Mouse (Mus musculus): ENCODE measurements around the gene Nck2. TPM values are rescaled to one million over a fixed set of nuclear protein-coding genes. Genes with fewer than 3 reads are reported as not detected.

Nck2 gene
- polyA plus RNA-seq, 1 experiment from 2014 or later = 43.0 TPM

DNA sequence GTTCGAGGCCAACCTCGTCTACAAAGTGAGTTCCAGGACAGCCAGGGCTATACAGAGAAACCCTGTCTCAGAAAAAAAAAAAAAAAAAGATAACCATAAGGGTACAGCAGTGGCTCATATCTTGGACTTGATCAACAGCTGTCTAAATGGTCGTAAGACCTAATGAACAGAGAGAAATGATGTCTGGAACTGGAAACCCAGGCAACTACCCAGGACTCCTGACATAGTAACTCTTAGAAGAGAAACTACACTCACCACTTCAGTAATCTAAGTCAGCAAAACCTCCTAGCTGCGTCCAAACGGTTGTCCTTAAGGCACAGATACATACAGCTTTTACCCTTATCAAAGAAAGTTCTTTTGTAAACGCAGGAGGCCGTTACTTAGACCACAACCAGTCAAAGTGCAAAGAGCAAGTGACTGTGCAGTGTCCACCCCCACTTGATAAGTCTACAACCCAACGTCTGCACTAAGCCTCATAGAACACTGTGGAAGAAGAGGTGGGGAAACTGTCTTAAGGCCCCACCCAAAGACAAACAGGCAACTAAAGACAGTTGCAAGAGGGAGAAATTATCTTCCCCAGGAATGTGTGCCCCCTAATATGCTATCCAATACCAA is 44.7 kb upstream of the Nck2 start:
- WGBS = 74% methylated on average over 8 of the region's 8 CpGs
- ATAC-seq (replicated peaks; ENCODE audit: low FRiP score, low read depth) (no peak), DNase-seq (ENCODE audit: low spot score) (no peak)
- TF ChIP-seq CTCF (IDR thresholded peaks at IDR 0.05; ENCODE audit: low read depth) = no peak
- Histone ChIP-seq H3K9me3 (replicated peaks; ENCODE audit: low read length) (no peaks in the 10 kb centered on the region), H3K27me3 (ENCODE audit: insufficient read depth, low read length) (no peaks in the 10 kb centered on the region), H3K4me2 (ENCODE audit: low read length) (no peak overlapping the region), H3K36me3 (ENCODE audit: insufficient read depth, low read length) (no peaks in the 10 kb centered on the region), H3K4me1 (replicated peaks; ENCODE audit: insufficient read depth, low read length) (no peaks in the 10 kb centered on the region), H3K9ac (ENCODE audit: low read depth, low read length) (no peak overlapping the region), H3K27ac (no peak overlapping the region), H3K4me3 (replicated peaks; ENCODE audit: low read depth, low read length) (no peak overlapping the region)

DNA sequence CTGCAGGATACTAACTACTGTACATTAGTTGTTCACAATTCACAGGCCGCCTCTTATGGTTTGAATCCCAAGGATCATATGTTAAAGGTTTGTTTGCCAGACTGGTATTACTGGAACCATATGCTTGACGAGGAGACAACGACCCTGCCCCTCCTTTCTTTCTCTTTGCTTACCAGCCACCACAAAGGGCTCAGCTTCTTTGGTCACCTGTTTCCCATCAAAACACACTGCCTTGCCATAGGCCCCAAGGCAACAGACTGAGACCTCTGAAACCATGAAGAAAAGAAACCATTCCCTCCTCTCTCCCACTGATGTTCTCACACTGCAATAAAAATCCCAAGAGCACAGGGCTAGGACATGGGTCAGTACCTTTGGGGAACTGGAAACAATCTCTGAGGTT is 43.7 kb upstream of the Nck2 start:
- H3K4me3 ChIP-seq (replicated peaks; ENCODE audit: low read depth, low read length) = no peak overlapping the region
- H3K36me3 ChIP-seq (ENCODE audit: insufficient read depth, low read length) = no peaks in the 10 kb centered on the region
- H3K4me1 ChIP-seq (replicated peaks; ENCODE audit: insufficient read depth, low read length) = no peaks in the 10 kb centered on the region
- H3K27me3 ChIP-seq (ENCODE audit: insufficient read depth, low read length) = no peaks in the 10 kb centered on the region
- no peak for ATAC-seq (replicated peaks; ENCODE audit: low FRiP score, low read depth)
- no peak overlapping the region for H3K9ac ChIP-seq (ENCODE audit: low read depth, low read length)
- TF ChIP-seq CTCF (IDR thresholded peaks at IDR 0.05; ENCODE audit: low read depth) = no peak
- no peak overlapping the region for H3K4me2 ChIP-seq (ENCODE audit: low read length)
- H3K27ac ChIP-seq = no peak overlapping the region
- H3K9me3 ChIP-seq (replicated peaks; ENCODE audit: low read length) = no peaks in the 10 kb centered on the region
- 78% methylated on average over 3 of the region's 3 CpGs for WGBS
- no peak for DNase-seq (ENCODE audit: low spot score)

DNA sequence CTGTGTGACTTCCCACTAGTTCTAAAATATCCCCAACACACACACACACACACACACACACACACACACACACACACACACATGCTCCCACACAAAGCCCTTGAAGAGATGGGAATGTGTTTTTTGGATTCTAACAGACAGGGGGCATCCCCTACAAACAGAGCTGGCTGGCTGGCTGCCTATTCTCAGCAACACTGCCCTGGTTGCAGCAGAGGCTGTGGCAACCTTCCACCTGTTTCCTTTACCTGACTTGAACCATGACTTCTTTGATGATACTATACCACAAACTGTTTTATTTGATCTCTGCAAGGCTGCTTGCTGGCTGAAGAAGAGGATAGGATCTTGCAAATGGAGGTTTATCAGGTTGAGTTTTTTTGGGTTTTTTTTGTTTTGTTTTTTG is 41.0 kb upstream of the Nck2 start:
- Histone ChIP-seq H3K9me3 (replicated peaks; ENCODE audit: low read length) (no peaks in the 10 kb centered on the region), H3K27me3 (ENCODE audit: insufficient read depth, low read length) (no peaks in the 10 kb centered on the region), H3K27ac (no peak overlapping the region), H3K9ac (ENCODE audit: low read depth, low read length) (no peak overlapping the region), H3K36me3 (ENCODE audit: insufficient read depth, low read length) (no peaks in the 10 kb centered on the region), H3K4me3 (replicated peaks; ENCODE audit: low read depth, low read length) (no peak overlapping the region), H3K4me2 (ENCODE audit: low read length) (no peak overlapping the region), H3K4me1 (replicated peaks; ENCODE audit: insufficient read depth, low read length) (no peaks in the 10 kb centered on the region)
- DNase-seq (ENCODE audit: low spot score) = no peak
- no peak for TF ChIP-seq CTCF (IDR thresholded peaks at IDR 0.05; ENCODE audit: low read depth)
- ATAC-seq (replicated peaks; ENCODE audit: low FRiP score, low read depth) = no peak

DNA sequence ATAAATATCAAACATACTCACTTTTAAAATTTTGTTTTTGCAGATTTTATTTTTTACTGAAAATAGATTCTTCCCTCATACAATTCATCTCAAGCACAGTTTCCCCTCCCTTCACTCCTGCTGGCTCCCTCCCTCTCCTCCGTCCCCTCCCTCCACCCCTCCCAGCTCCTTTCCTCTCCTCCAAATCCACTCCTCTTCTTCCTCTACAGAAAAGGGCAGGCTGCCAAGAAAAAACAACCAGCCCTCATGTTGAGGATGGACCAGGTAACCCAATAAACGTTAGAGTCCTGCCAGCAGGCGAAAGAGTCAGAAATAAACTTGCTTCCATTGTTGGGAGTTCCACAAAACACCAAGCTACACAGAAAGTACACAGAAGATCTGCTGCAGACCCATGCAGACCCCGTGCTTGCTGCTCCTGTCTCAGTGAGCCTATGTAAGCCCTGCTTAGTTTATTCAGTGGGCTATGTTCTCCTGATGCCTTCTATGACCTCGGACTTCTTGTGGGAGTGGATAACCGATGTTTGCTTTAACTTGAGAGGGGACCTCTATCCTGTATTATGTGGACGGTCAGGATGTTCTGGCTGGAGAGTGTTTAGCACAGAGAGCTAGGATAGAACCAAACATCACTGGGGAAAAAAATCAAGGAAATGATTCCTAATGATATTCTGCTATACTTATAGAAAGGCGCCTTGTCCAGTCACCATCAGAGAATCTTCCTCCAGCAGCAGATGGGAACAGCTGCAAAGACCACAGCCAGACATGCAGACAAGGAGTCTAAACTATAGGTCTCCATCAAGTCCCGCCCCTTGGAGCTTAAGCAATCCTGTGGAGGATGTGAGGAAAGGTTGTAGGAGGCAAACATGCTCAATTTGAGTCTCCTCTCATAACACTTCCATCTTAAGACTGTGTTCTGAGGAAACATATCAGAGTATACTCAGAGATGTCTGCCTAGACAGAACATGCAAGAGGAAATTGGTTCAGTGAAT is 39.4 kb upstream of the Nck2 start:
- DNase-seq (ENCODE audit: low spot score) = no peak
- 39% methylated on average over 9 of the region's 9 CpGs for WGBS
- H3K36me3 ChIP-seq (ENCODE audit: insufficient read depth, low read length) = no peaks in the 10 kb centered on the region
- TF ChIP-seq CTCF (IDR thresholded peaks at IDR 0.05; ENCODE audit: low read depth) = no peak
- no peak overlapping the region for H3K27ac ChIP-seq
- H3K4me1 ChIP-seq (replicated peaks; ENCODE audit: insufficient read depth, low read length) = no peaks in the 10 kb centered on the region
- no peaks in the 10 kb centered on the region for H3K27me3 ChIP-seq (ENCODE audit: insufficient read depth, low read length)
- H3K9ac ChIP-seq (ENCODE audit: low read depth, low read length) = no peak overlapping the region
- ATAC-seq (replicated peaks; ENCODE audit: low FRiP score, low read depth) = no peak
- H3K4me3 ChIP-seq (replicated peaks; ENCODE audit: low read depth, low read length) = no peak overlapping the region
- no peaks in the 10 kb centered on the region for H3K9me3 ChIP-seq (replicated peaks; ENCODE audit: low read length)
- no peak overlapping the region for H3K4me2 ChIP-seq (ENCODE audit: low read length)

DNA sequence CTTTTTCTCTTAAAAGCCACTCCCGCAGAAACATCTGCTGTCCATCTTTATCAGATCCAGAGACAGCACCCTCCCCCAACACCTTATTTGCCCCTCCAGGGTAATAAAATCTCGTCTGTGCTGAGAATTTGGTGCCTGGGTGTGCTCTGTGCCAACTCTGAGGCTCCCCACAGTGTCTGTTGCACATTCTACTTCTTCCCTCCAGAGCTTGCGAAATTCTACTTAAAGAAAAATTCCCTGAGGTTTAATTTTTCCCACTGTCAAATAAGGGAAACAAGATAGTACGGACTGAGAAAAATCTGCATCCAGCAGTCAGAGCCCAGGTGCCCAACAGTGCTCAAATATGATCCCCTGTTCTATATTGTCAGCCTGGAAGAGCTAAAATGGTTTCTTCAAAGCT is 35.4 kb upstream of the Nck2 start:
- no peak for DNase-seq (ENCODE audit: low spot score)
- WGBS = 59% methylated on average over 4 of the region's 4 CpGs
- Histone ChIP-seq H3K9me3 (replicated peaks; ENCODE audit: low read length) (no peaks in the 10 kb centered on the region), H3K4me3 (replicated peaks; ENCODE audit: low read depth, low read length) (no peak overlapping the region), H3K4me2 (ENCODE audit: low read length) (no peak overlapping the region), H3K27ac (no peak overlapping the region), H3K36me3 (ENCODE audit: insufficient read depth, low read length) (no peaks in the 10 kb centered on the region), H3K4me1 (replicated peaks; ENCODE audit: insufficient read depth, low read length) (no peaks in the 10 kb centered on the region), H3K9ac (ENCODE audit: low read depth, low read length) (no peak overlapping the region), H3K27me3 (ENCODE audit: insufficient read depth, low read length) (no peaks in the 10 kb centered on the region)
- no peak for TF ChIP-seq CTCF (IDR thresholded peaks at IDR 0.05; ENCODE audit: low read depth)
- no peak for ATAC-seq (replicated peaks; ENCODE audit: low FRiP score, low read depth)

DNA sequence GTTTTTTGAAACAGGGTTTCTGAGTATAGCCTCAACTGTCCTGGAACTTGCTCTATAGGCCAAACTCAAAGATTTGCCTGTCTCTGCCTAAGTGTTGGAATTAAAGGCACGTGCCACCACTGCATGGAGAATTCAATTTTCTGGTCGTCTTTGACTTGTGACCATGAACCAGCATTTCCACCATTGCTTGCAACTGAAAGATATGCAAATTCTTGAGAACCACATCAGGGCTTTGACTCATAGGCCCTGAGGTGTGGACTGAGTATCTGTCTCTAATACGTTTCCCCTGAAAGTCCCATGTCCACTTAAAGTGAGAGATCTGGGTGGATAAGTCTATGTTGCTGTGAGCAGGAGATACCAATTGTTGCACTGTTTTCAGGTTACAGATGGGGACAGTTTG is 31.6 kb upstream of the Nck2 start:
- no peak overlapping the region for H3K4me3 ChIP-seq (replicated peaks; ENCODE audit: low read depth, low read length)
- TF ChIP-seq CTCF (IDR thresholded peaks at IDR 0.05; ENCODE audit: low read depth) = no peak
- ATAC-seq (replicated peaks; ENCODE audit: low FRiP score, low read depth) (no peak), DNase-seq (ENCODE audit: low spot score) (no peak)
- 83% methylated on average over 3 of the region's 3 CpGs for WGBS
- H3K9ac ChIP-seq (ENCODE audit: low read depth, low read length) = no peak overlapping the region
- no peaks in the 10 kb centered on the region for H3K4me1 ChIP-seq (replicated peaks; ENCODE audit: insufficient read depth, low read length)
- H3K4me2 ChIP-seq (ENCODE audit: low read length) = no peak overlapping the region
- no peaks in the 10 kb centered on the region for H3K36me3 ChIP-seq (ENCODE audit: insufficient read depth, low read length)
- no peaks in the 10 kb centered on the region for H3K27me3 ChIP-seq (ENCODE audit: insufficient read depth, low read length)
- no peak overlapping the region for H3K27ac ChIP-seq
- no peaks in the 10 kb centered on the region for H3K9me3 ChIP-seq (replicated peaks; ENCODE audit: low read length)

Measured in kidney, postnatal 0 days (tissue).